Mouse (Mus musculus): ENCODE data around the gene Pak3.

Gene Pak3

GRCm38 (mm10) chrX:143664221-143665150, 146.1 kb downstream of the Pak3 start:
- DNase-seq (ENCODE audit: extremely low spot score, low spot score): peak; percentile 41

- no peak for DNase-seq (ENCODE audit: extremely low spot score, low spot score)
Observed at GRCm38 (mm10) chrX:143665771-143666170, 147.4 kb downstream of the Pak3 start.

- no peak for DNase-seq (ENCODE audit: extremely low spot score, low spot score)
Observed at GRCm38 (mm10) chrX:143666991-143667390, 148.6 kb downstream of the Pak3 start.

DNA sequence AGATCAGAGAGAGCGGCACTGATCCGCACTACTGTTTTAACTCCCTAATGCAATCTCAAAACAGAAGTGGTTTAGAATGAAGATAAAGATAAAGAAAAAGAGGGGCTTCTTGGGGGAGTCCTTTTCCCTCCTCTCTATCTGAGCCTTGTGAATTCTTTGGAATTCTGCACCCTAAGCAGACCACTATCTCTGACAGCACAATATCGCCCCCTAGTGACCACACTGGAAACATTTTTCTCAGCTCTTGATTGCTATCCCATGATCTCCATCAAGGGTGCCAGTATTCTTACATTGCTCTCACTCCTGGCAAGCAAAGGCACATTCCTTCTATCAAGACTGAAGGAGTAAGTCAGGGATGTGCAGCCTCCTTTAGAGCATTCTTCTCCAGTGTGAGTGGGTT, 149.9 kb downstream of the Pak3 start:
- peak; percentile 37 for DNase-seq (ENCODE audit: extremely low spot score, low spot score)

DNA sequence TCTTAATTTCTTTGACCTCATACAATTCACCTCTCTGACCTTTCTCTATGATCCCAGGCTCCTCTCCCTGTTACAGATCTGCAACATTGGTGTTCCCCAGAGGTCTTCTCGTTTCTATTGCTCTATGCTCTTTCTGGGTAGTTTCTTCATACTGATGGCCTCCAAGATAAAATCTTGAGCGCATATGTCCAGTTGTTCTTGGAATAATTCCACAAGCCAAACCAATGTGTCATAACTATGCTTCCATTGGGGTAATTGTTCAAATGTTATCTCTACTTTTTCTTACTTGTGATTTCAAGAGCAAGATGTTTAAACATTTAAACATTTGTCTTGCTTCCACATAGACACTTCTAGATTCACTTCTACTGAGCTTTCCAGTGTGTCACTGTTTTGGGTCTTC, 160.2 kb downstream of the Pak3 start:
- no peak for DNase-seq (ENCODE audit: extremely low spot score, low spot score)

GRCm38 (mm10) chrX:143722250-143722649, 203.9 kb downstream of the Pak3 start:
- no peak for DNase-seq (ENCODE audit: extremely low spot score, low spot score)

- DNase-seq (ENCODE audit: extremely low spot score, low spot score): no peak
Observed at GRCm38 (mm10) chrX:143725411-143725810, 207.0 kb downstream of the Pak3 start.

DNA sequence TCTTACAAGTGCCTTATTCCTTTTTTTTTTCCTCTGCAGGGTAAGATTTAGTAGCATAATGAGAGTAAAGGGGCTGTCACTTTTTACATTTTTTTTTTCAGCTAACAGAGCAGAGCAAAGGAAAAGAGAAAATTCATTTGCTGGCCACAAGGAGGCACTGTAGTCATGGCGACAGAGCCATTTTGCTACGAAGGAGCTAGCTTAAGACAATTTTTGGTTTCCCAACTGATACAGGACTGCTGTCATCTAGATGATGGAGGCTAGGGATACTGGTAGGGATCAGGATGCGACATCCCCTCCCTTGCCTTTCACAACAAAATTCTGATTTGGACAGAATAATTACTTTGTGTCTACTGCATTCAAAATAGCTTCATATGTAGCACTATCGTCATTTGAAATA, 217.6 kb downstream of the Pak3 start:
- peak; percentile 16 for DNase-seq (ENCODE audit: extremely low spot score, low spot score)

DNA sequence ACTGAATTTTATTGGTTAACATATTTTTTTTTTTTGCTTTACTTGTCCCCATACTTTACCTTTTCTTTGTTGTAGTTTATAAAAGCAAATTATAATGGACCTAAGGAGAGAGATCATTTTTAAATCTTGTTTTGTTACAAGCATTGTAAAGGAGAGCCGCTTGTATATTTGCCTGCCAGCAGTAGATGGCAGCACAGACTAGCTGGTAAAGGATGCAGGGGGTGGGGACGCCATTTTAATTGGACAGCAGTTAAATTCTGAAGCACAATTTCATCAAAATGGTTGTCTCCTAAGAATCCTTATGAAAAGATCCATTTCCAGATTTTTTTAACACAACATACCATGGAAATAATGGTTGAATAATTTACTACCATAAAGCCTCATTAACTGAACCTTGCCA, 220.8 kb downstream of the Pak3 start:
- peak; percentile 19 for DNase-seq (ENCODE audit: extremely low spot score, low spot score)

DNA sequence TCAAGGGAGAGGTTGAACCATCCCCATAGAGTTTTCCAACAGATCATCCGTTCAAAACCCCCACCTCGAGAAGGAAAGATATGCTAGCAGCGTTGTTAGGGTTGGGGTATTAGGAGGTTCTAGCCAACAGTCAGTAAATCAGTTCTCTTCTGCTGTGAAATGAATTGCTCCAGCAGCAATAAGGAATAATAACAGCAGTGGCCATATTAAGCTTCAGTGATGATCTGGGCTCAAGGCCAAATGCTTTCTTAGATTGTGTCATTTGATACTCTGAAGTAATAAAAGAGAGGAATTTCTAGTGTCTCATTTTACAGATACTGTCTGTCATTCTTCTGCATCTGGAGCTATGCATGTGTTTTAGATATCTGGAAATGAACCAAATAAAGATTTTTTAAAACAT, 244.2 kb downstream of the Pak3 start:
- no peak for DNase-seq (ENCODE audit: extremely low spot score, low spot score)

DNA sequence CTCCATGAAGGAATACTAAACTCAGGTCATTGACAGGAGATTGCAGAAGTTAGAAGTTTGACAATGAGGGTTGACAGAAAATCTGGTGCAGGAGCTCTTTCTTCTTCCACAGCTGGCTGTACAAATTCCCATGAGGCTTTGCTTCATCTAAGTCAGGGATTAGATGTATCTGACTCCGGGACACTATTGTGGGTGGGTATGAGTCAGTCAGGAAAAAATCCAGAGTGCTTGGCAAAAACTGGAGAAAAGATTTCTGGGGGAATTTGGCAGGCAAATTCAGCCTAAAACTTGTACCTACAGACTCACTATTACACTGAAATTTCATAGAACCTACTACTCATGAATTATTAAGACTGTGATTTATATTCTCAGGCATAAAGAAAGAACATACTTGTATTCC, 297.6 kb downstream of the Pak3 start:
- no peak for DNase-seq (ENCODE audit: extremely low spot score, low spot score)

DNA sequence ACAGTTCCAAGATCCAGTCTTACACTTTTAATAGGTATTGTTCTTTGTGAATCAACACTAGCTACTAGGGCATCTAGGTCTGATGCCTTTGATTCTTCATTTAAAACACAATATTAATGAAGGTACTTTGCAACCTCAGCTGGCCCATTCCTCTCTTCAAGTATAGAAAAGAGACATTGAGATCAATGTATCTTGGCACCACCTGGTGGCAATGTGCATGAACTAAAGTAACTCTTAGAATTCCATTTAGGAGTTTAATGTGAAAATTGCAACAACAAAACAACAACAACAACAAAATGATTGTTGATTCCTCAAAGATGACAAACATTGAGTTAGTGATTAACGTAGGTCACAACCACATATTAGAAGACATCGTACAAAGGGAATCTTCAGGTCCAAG, 300.6 kb downstream of the Pak3 start:
- DNase-seq (ENCODE audit: extremely low spot score, low spot score): no peak

GRCm38 (mm10) chrX:143826521-143826920, 308.1 kb downstream of the Pak3 start:
- no peak for DNase-seq (ENCODE audit: extremely low spot score, low spot score)

- peak; percentile 21 for DNase-seq (ENCODE audit: extremely low spot score, low spot score)
Observed at GRCm38 (mm10) chrX:143827212-143827611, 308.8 kb downstream of the Pak3 start, which contains the start of gene Capn6. Gene Capn6 (minus strand): TSS chrX:143827414.

DNA sequence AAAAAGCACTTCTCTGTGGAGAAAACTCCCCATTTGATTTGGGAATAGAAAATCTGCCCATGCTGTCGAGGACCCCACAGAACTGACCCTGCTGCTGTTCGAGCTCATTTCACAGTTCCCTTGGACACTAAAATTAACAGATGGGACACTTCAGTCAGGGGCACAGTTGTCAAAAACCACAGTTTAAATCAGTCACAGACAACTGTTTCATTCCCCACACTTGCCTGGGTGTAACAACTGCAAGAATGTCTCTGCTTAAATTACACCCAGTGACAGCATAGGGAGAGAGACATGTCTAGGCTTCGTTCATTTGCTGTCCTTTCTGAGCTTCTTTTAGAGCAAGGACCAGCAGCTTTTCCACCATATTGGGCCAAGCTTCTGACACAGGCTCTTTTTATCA, 328.2 kb downstream of the Pak3 start:
- no peak for DNase-seq (ENCODE audit: extremely low spot score, low spot score)
